Mouse (Mus musculus) MEL (cell line): ENCODE measurements around the gene Bach2.

Experiments used
- CTCF ChIP-seq, 3 experiments: IDR thresholded peaks in 2 of 3; conservative IDR thresholded peaks in 1 of 3; 2 replicates each; pipeline ENCODE4 v1.5.1; 2011 to 2012; ENCODE audit warnings: low read length in 3 of 3, low read depth in 2 of 3, mild to moderate bottlenecking in 2 of 3, improper control_type of control experiment in 1 of 3, inconsistent platforms in 1 of 3, mixed read lengths in 1 of 3, moderate library complexity in 1 of 3; ENCODE audit not compliant: control insufficient read depth in 1 of 3, insufficient read depth in 1 of 3, poor library complexity in 1 of 3, severe bottlenecking in 1 of 3
- E2F4 ChIP-seq: IDR thresholded peaks from 2 replicates; pipeline ENCODE4 v1.6.1; 2011; ENCODE audit warnings: low read depth, low read length, improper control_type of control experiment, borderline replicate concordance
- HCFC1 ChIP-seq: IDR thresholded peaks from 2 replicates; pipeline ENCODE4 v1.6.1; 2012; ENCODE audit warnings: low read depth, mild to moderate bottlenecking, inconsistent platforms, low read length, improper control_type of control experiment, moderate library complexity
- MAFK ChIP-seq: IDR thresholded peaks from 2 replicates; pipeline ENCODE4 v1.6.1; 2011; ENCODE audit warnings: low read depth, mild to moderate bottlenecking, low read length, improper control_type of control experiment, borderline replicate concordance
- MAX ChIP-seq: IDR thresholded peaks from 2 replicates; pipeline ENCODE4 v1.6.1; 2011; ENCODE audit warnings: low read length, improper control_type of control experiment
- MYC ChIP-seq: IDR thresholded peaks from 2 replicates; pipeline ENCODE4 v1.6.1; 2011; ENCODE audit warnings: low read depth, mild to moderate bottlenecking, low read length, improper control_type of control experiment, moderate library complexity
- POLR2A ChIP-seq, 2 experiments: IDR thresholded peaks; 2 replicates each; pipeline ENCODE4 v1.6.1; 2011 to 2012; ENCODE audit warnings: low read length in 2 of 2, mild to moderate bottlenecking in 2 of 2, control low read depth in 1 of 2, improper control_type of control experiment in 1 of 2, low read depth in 1 of 2, moderate library complexity in 1 of 2; ENCODE audit not compliant: control insufficient read depth in 1 of 2, insufficient read depth in 1 of 2, poor library complexity in 1 of 2
- TCF12 ChIP-seq: IDR thresholded peaks from 2 replicates; pipeline ENCODE4 v1.6.1; 2014; ENCODE audit warnings: low read depth, mild to moderate bottlenecking, inconsistent platforms, low read length, improper control_type of control experiment, moderate library complexity

- TF ChIP-seq E2F4 (no peak), POLR2A (IDR thresholded peaks at IDR 0.05; ENCODE audit: control insufficient read depth in 1 of 2, insufficient read depth in 1 of 2, low read depth in 1 of 2, low read length in 2 of 2, poor library complexity in 1 of 2) (no peak), TCF12 (no peak), MAX (no peak), CTCF (IDR thresholded peaks at IDR 0.05 in 2 of 3, conservative IDR thresholded peaks at IDR 0.05 in 1 of 3; ENCODE audit: control insufficient read depth in 1 of 3, insufficient read depth in 1 of 3, low read depth in 2 of 3, low read length in 3 of 3, poor library complexity in 1 of 3, severe bottlenecking in 1 of 3) (no peak), MAFK (no peak), HCFC1 (no peak), MYC (no peak)
Observed at GRCm38 (mm10) chr4:32305683-32306082, 67.1 kb downstream of the Bach2 start.
